Mouse (Mus musculus): ENCODE data around the gene Csnk2a2. TPM values are rescaled to one million over a fixed set of nuclear protein-coding genes. Genes with fewer than 3 reads are reported as not detected.

The Csnk2a2 gene
- polyA plus RNA-seq, 1 experiment = 51.9 TPM

DNA sequence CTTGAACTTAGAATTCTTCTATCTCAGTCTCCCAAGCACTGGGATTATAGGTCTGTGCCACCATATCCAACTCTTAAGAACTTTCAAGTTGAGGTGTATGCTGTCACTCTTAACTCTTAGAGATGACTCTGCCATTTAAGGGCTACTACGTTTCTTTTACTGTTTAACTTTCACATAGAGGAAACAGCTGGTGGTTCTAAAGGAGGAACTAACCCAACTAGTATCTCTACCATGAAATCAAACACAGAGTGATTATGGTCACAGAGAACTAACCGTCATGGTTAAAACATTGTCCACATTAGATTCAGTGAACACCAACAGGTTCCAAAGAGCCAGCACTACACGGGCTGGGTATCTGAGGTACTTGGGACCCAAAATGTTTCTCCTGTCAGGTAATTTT lies 20.8 kb downstream of the Csnk2a2 start:
- peaks cover 48% of the 10 kb centered on the region for H3K36me3 ChIP-seq (ENCODE audit: control insufficient read depth, insufficient read depth)
- no peaks in the 10 kb centered on the region for H3K27me3 ChIP-seq (ENCODE audit: control insufficient read depth, insufficient read depth, insufficient read length)
- H3K79me2 ChIP-seq (ENCODE audit: control insufficient read depth, insufficient read depth) = no peaks in the 10 kb centered on the region
- no peak overlapping the region for H3ac ChIP-seq (ENCODE audit: control insufficient read depth, insufficient read length)
- TF ChIP-seq MYOG (IDR thresholded peaks at IDR 0.05; ENCODE audit: control insufficient read depth in 1 of 3, insufficient read depth in 1 of 3, insufficient read length in 2 of 3, low read depth in 2 of 3) (no peak), TCF12 (IDR thresholded peaks at IDR 0.05; ENCODE audit: insufficient read depth, poor library complexity, severe bottlenecking) (no peak), REST (IDR thresholded peaks at IDR 0.05; ENCODE audit: insufficient read depth, insufficient read length) (no peak), POLR2A (IDR thresholded peaks at IDR 0.05; ENCODE audit: insufficient read length, low read depth) (no peak), TCF3 (IDR thresholded peaks at IDR 0.05; ENCODE audit: insufficient read length, low read depth) (no peak), SRF (IDR thresholded peaks at IDR 0.05; ENCODE audit: control insufficient read depth, insufficient read length, low read depth) (no peak), CEBPB (IDR thresholded peaks at IDR 0.05; ENCODE audit: insufficient read depth, poor library complexity, severe bottlenecking) (no peak), USF1 (IDR thresholded peaks at IDR 0.05; ENCODE audit: low read depth) (no peak), POLR2AphosphoS2 (IDR thresholded peaks at IDR 0.05; ENCODE audit: insufficient read length, low read depth) (no peak), MYOD1 (IDR thresholded peaks at IDR 0.05; ENCODE audit: control insufficient read depth in 1 of 3, insufficient read length in 2 of 3, low read depth in 2 of 3) (no peak), E2F4 (IDR thresholded peaks at IDR 0.05; ENCODE audit: insufficient read depth) (no peak), MAX (IDR thresholded peaks at IDR 0.05; ENCODE audit: low read depth) (no peak)
- no peak overlapping the region for H3K4me3 ChIP-seq
- H3K4me2 ChIP-seq (ENCODE audit: low read depth) = no peak overlapping the region

DNA sequence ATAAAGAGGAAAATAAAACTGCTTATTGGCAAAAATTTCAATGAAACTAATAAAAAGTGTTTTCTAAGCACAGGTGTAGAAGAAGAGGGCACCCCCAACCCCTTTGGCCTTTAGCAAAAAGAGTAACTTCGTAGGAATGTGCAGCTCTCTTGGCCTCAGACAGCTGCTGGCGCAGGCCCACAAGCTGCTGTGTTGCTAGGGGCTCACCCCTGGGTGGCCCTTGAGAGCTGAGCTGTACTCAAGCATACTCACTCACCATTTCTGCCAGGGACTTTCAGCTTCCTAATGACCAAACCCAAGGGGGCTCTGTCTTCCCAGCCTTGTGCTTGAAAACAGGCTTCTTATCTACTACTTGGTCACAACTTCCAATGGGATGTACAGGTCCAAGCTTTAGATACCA lies 23.3 kb downstream of the Csnk2a2 start:
- Histone ChIP-seq H3K4me2 (ENCODE audit: low read depth) (no peak overlapping the region), H3K4me3 (no peak overlapping the region), H3K79me2 (ENCODE audit: control insufficient read depth, insufficient read depth) (no peaks in the 10 kb centered on the region), H3ac (ENCODE audit: control insufficient read depth, insufficient read length) (no peak overlapping the region), H3K36me3 (ENCODE audit: control insufficient read depth, insufficient read depth) (peaks cover 48% of the 10 kb centered on the region), H3K27me3 (ENCODE audit: control insufficient read depth, insufficient read depth, insufficient read length) (no peaks in the 10 kb centered on the region)
- no peak for TF ChIP-seq POLR2AphosphoS2 (IDR thresholded peaks at IDR 0.05; ENCODE audit: insufficient read length, low read depth)
- peak in 1 of 3 experiments; percentile 9 for TF ChIP-seq MYOG (IDR thresholded peaks at IDR 0.05; ENCODE audit: control insufficient read depth in 1 of 3, insufficient read depth in 1 of 3, insufficient read length in 2 of 3, low read depth in 2 of 3)

DNA sequence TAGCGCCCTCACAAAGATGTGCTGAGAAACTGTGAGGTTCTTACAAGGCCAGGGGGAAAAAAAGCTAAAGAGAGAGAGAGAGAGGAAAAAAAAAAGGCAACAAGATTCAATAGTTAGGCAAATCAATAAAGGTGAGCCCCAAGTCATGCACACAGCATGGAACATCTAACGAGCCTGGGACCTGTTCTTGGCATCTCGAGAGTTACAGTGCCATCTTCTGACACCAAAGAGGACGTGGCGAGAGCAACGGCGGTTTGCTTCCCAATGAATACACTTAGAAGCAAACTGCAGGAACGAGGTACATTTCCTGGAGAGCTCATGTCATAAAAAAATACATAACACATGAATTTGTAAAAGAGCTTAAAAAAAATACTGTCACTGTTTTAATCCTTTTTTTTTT lies 37.3 kb downstream of the Csnk2a2 start:
- H3K27me3 ChIP-seq (ENCODE audit: control insufficient read depth, insufficient read depth, insufficient read length) = no peaks in the 10 kb centered on the region
- no peaks in the 10 kb centered on the region for H3K79me2 ChIP-seq (ENCODE audit: control insufficient read depth, insufficient read depth)
- no peak overlapping the region for H3K4me3 ChIP-seq
- TF ChIP-seq E2F4 (IDR thresholded peaks at IDR 0.05; ENCODE audit: insufficient read depth) (no peak), CEBPB (IDR thresholded peaks at IDR 0.05; ENCODE audit: insufficient read depth, poor library complexity, severe bottlenecking) (no peak), MAX (IDR thresholded peaks at IDR 0.05; ENCODE audit: low read depth) (no peak)
- no peak overlapping the region for H3K4me2 ChIP-seq (ENCODE audit: low read depth)
- H3K36me3 ChIP-seq (ENCODE audit: control insufficient read depth, insufficient read depth) = peaks cover 49% of the 10 kb centered on the region
- no peak overlapping the region for H3ac ChIP-seq (ENCODE audit: control insufficient read depth, insufficient read length)

DNA sequence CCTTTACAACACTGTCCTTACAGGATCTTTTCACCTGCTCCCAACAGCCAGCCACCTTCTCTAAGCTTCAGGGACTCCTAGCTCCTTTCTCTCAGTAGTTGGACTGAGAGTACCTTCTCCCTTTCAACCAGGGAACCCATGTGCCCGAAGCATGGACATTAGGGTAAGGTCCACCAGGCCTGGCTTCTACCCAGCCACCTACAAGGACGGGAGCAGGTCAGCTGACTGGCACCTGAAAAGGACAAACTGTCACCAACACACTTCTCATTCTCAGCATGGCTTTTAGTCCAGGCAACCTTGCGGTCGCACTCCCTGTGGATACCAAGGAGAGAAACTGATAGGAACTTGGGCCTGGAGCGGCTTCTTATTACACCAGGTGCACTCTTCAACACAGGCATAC lies 39.6 kb downstream of the Csnk2a2 start:
- Histone ChIP-seq H3K27me3 (ENCODE audit: control insufficient read depth, insufficient read depth, insufficient read length) (no peaks in the 10 kb centered on the region), H3K4me2 (ENCODE audit: low read depth) (no peak overlapping the region), H3K79me2 (ENCODE audit: control insufficient read depth, insufficient read depth) (no peaks in the 10 kb centered on the region), H3K36me3 (ENCODE audit: control insufficient read depth, insufficient read depth) (peaks cover 32% of the 10 kb centered on the region), H3ac (ENCODE audit: control insufficient read depth, insufficient read length) (no peak overlapping the region), H3K4me3 (no peak overlapping the region)
- TF ChIP-seq MYOD1 (IDR thresholded peaks at IDR 0.05; ENCODE audit: control insufficient read depth in 1 of 3, insufficient read length in 2 of 3, low read depth in 2 of 3) = no peak
- TF ChIP-seq REST (IDR thresholded peaks at IDR 0.05; ENCODE audit: insufficient read depth, insufficient read length) = no peak
- TF ChIP-seq MAX (IDR thresholded peaks at IDR 0.05; ENCODE audit: low read depth) = no peak

DNA sequence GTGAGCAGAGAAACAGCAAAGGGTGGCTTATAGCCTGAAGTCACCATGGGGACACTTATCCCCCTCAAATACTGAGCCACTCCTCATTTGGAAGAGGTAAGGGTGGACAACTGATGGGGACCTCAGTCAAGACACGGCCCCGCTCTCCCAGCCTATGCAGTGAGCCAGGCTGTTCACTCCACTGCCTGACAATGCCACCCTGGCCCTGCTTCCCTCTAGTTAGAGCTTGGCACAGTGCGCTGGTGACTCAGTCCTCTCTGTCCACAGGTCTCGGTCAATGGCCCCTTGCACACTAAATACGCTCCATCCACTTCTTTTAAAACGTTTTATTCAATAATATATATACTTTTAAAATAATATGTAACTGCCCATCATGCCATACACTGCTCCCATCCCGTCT lies 42.2 kb downstream of the Csnk2a2 start:
- Histone ChIP-seq H3K36me3 (ENCODE audit: control insufficient read depth, insufficient read depth) (peaks cover 12% of the 10 kb centered on the region), H3K27me3 (ENCODE audit: control insufficient read depth, insufficient read depth, insufficient read length) (no peaks in the 10 kb centered on the region)

DNA sequence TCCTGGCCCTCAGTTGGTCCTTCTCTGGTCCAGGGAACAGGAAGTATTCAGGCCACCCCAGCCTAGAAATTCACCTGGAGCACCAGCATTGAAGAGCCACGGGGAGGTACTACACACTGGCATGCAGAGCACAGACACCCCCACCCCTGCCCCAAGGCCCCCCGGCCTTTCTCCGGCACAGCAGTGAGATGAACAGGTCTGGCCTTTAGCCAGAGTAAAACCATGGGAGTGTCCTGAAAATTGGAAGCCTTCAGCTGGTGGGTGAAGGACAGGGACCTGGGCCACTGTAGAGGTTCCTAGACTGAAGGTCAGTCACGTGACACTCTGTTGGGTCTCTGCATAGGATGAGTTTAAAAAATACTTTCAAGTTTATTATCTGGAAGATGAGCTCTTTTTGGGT lies 44.8 kb downstream of the Csnk2a2 start:
- Histone ChIP-seq H3K79me2 (ENCODE audit: control insufficient read depth, insufficient read depth) (no peaks in the 10 kb centered on the region), H3K36me3 (ENCODE audit: control insufficient read depth, insufficient read depth) (peaks cover 2% of the 10 kb centered on the region), H3ac (ENCODE audit: control insufficient read depth, insufficient read length) (no peak overlapping the region), H3K4me3 (no peak overlapping the region), H3K27me3 (ENCODE audit: control insufficient read depth, insufficient read depth, insufficient read length) (no peaks in the 10 kb centered on the region), H3K4me2 (ENCODE audit: low read depth) (no peak overlapping the region)
- TF ChIP-seq CEBPB (IDR thresholded peaks at IDR 0.05; ENCODE audit: insufficient read depth, poor library complexity, severe bottlenecking) (no peak), MYOD1 (IDR thresholded peaks at IDR 0.05; ENCODE audit: control insufficient read depth in 1 of 3, insufficient read length in 2 of 3, low read depth in 2 of 3) (no peak), TCF3 (IDR thresholded peaks at IDR 0.05; ENCODE audit: insufficient read length, low read depth) (no peak), E2F4 (IDR thresholded peaks at IDR 0.05; ENCODE audit: insufficient read depth) (no peak), MAX (IDR thresholded peaks at IDR 0.05; ENCODE audit: low read depth) (no peak), USF1 (IDR thresholded peaks at IDR 0.05; ENCODE audit: low read depth) (no peak), SRF (IDR thresholded peaks at IDR 0.05; ENCODE audit: control insufficient read depth, insufficient read length, low read depth) (no peak), POLR2AphosphoS2 (IDR thresholded peaks at IDR 0.05; ENCODE audit: insufficient read length, low read depth) (no peak), TCF12 (IDR thresholded peaks at IDR 0.05; ENCODE audit: insufficient read depth, poor library complexity, severe bottlenecking) (no peak), MYOG (IDR thresholded peaks at IDR 0.05; ENCODE audit: control insufficient read depth in 1 of 3, insufficient read depth in 1 of 3, insufficient read length in 2 of 3, low read depth in 2 of 3) (no peak), POLR2A (IDR thresholded peaks at IDR 0.05; ENCODE audit: insufficient read length, low read depth) (no peak), REST (IDR thresholded peaks at IDR 0.05; ENCODE audit: insufficient read depth, insufficient read length) (no peak)

More for the DNA sequence above, 42.2 kb downstream of the Csnk2a2 start:
- no peak overlapping the region for H3K4me3 ChIP-seq
- no peak overlapping the region for H3K4me2 ChIP-seq (ENCODE audit: low read depth)
- no peaks in the 10 kb centered on the region for H3K79me2 ChIP-seq (ENCODE audit: control insufficient read depth, insufficient read depth)
- H3ac ChIP-seq (ENCODE audit: control insufficient read depth, insufficient read length) = no peak overlapping the region
- peak; percentile 24 for TF ChIP-seq POLR2AphosphoS2 (IDR thresholded peaks at IDR 0.05; ENCODE audit: insufficient read length, low read depth)
- no peak for TF ChIP-seq E2F4 (IDR thresholded peaks at IDR 0.05; ENCODE audit: insufficient read depth)

Measured in myocyte (in vitro differentiated cells).